Mouse (Mus musculus) MEL (cell line): ENCODE results near the gene Rpp25. TPM values are rescaled to one million over a fixed set of nuclear protein-coding genes. Genes with fewer than 3 reads are reported as not detected.
A peak's percentile ranks its signal among the peaks of the same experiment; 100 is the strongest.

Source experiments
- DNase-seq: peaks from one replicate; pipeline ENCODE4 v3.0.0; 2011; ENCODE audit warnings: low read depth, low spot score
- H3K27ac ChIP-seq: 2 replicates; pipeline ENCODE4 v1.5.1; 2012; ENCODE audit warnings: low read depth, mild to moderate bottlenecking, control low read depth, low read length, moderate library complexity; ENCODE audit not compliant: control insufficient read depth
- H3K27me3 ChIP-seq, 2 experiments: fragments of 150-350 bp in 1 of 2; sonication (generic) in 1 of 2; 2 replicates each; pipeline ENCODE4 v1.6.1; 2012; ENCODE audit warnings: low read length in 2 of 2, mild to moderate bottlenecking in 2 of 2, improper control_type of control experiment in 1 of 2, moderate library complexity in 1 of 2; ENCODE audit not compliant: insufficient read depth in 2 of 2, control insufficient read depth in 1 of 2
- H3K36me3 ChIP-seq, 2 experiments: 2 replicates each; pipeline ENCODE4 v1.6.1; 2012 to 2014; ENCODE audit warnings: low read length in 2 of 2, improper control_type of control experiment in 1 of 2, inconsistent platforms in 1 of 2, mild to moderate bottlenecking in 1 of 2; ENCODE audit not compliant: insufficient read depth in 2 of 2, control insufficient read depth in 1 of 2
- H3K4me1 ChIP-seq, 2 experiments: fragments of 150-350 bp in 1 of 2; sonication (generic) in 1 of 2; 2 replicates each; pipeline ENCODE4 v1.6.1; 2012; ENCODE audit warnings: low read length in 2 of 2, improper control_type of control experiment in 1 of 2, mild to moderate bottlenecking in 1 of 2; ENCODE audit not compliant: insufficient read depth in 2 of 2, control insufficient read depth in 1 of 2
- H3K4me3 ChIP-seq, 2 experiments: fragments of 150-350 bp in 1 of 2; sonication (generic) in 1 of 2; 2 replicates each; pipeline ENCODE4 v1.5.1; 2012; ENCODE audit warnings: low read depth in 2 of 2, low read length in 2 of 2, mild to moderate bottlenecking in 2 of 2, moderate library complexity in 2 of 2, control low read depth in 1 of 2, improper control_type of control experiment in 1 of 2; ENCODE audit not compliant: control insufficient read depth in 1 of 2, insufficient read depth in 1 of 2
- H3K79me2 ChIP-seq: 2 replicates; pipeline ENCODE4 v1.6.1; 2012; ENCODE audit warnings: mild to moderate bottlenecking, low read length, moderate library complexity; ENCODE audit not compliant: control insufficient read depth, poor library complexity, insufficient read depth
- H3K9ac ChIP-seq: 2 replicates; pipeline ENCODE4 v1.6.1; 2012; ENCODE audit warnings: low read depth, mild to moderate bottlenecking, control low read depth, low read length, moderate library complexity; ENCODE audit not compliant: control insufficient read depth, poor library complexity, severe bottlenecking
- H3K9me3 ChIP-seq: fragments of 150-350 bp; sonication (generic); replicated peaks from 2 replicates; pipeline ENCODE4 v1.6.1; 2012; ENCODE audit warnings: mild to moderate bottlenecking, low read length, improper control_type of control experiment, moderate library complexity; ENCODE audit not compliant: insufficient read depth
- BHLHE40 ChIP-seq: IDR thresholded peaks from 2 replicates; pipeline ENCODE4 v1.6.1; 2012; ENCODE audit warnings: low read depth, mild to moderate bottlenecking, inconsistent platforms, low read length, improper control_type of control experiment, borderline replicate concordance
- CHD1 ChIP-seq: IDR thresholded peaks from 2 replicates; pipeline ENCODE4 v1.6.1; 2012; ENCODE audit warnings: low read depth, mild to moderate bottlenecking, inconsistent platforms, low read length, improper control_type of control experiment
- CHD2 ChIP-seq: IDR thresholded peaks from 2 replicates; pipeline ENCODE4 v1.6.1; 2011; ENCODE audit warnings: low read length, improper control_type of control experiment
- CTCF ChIP-seq, 3 experiments: IDR thresholded peaks in 2 of 3; conservative IDR thresholded peaks in 1 of 3; 2 replicates each; pipeline ENCODE4 v1.5.1; 2011 to 2012; ENCODE audit warnings: low read length in 3 of 3, low read depth in 2 of 3, mild to moderate bottlenecking in 2 of 3, improper control_type of control experiment in 1 of 3, inconsistent platforms in 1 of 3, mixed read lengths in 1 of 3, moderate library complexity in 1 of 3; ENCODE audit not compliant: control insufficient read depth in 1 of 3, insufficient read depth in 1 of 3, poor library complexity in 1 of 3, severe bottlenecking in 1 of 3
- E2F4 ChIP-seq: IDR thresholded peaks from 2 replicates; pipeline ENCODE4 v1.6.1; 2011; ENCODE audit warnings: low read depth, low read length, improper control_type of control experiment, borderline replicate concordance
- ELF1 ChIP-seq: IDR thresholded peaks from 2 replicates; pipeline ENCODE4 v1.6.1; 2014; ENCODE audit warnings: low read depth, mild to moderate bottlenecking, inconsistent platforms, low read length, improper control_type of control experiment, moderate library complexity
- EP300 ChIP-seq, 2 experiments: IDR thresholded peaks; 2 replicates each; pipeline ENCODE4 v1.6.1; 2011; ENCODE audit warnings: improper control_type of control experiment in 2 of 2, low read length in 2 of 2, low read depth in 1 of 2, mild to moderate bottlenecking in 1 of 2
- ETS1 ChIP-seq: IDR thresholded peaks from 2 replicates; pipeline ENCODE4 v1.6.1; 2012; ENCODE audit warnings: low read depth, mild to moderate bottlenecking, inconsistent platforms, low read length, improper control_type of control experiment, moderate library complexity
- GABPA ChIP-seq: IDR thresholded peaks from 2 replicates; pipeline ENCODE4 v1.6.1; 2012; ENCODE audit warnings: low read depth, mild to moderate bottlenecking, inconsistent platforms, low read length, improper control_type of control experiment, moderate library complexity
- KAT2A ChIP-seq: conservative IDR thresholded peaks from 2 replicates; pipeline ENCODE4 v1.6.1; 2012; ENCODE audit warnings: low read depth, low read length, improper control_type of control experiment, inconsistent platforms
- MAFK ChIP-seq: IDR thresholded peaks from 2 replicates; pipeline ENCODE4 v1.6.1; 2011; ENCODE audit warnings: low read depth, mild to moderate bottlenecking, low read length, improper control_type of control experiment, borderline replicate concordance
- MAX ChIP-seq: IDR thresholded peaks from 2 replicates; pipeline ENCODE4 v1.6.1; 2011; ENCODE audit warnings: low read length, improper control_type of control experiment
- MAZ ChIP-seq: IDR thresholded peaks from 2 replicates; pipeline ENCODE4 v1.6.1; 2012; ENCODE audit warnings: low read depth, mild to moderate bottlenecking, inconsistent platforms, low read length, improper control_type of control experiment
- MEF2A ChIP-seq: IDR thresholded peaks from 2 replicates; pipeline ENCODE4 v1.6.1; 2014; ENCODE audit warnings: low read depth, mild to moderate bottlenecking, inconsistent platforms, low read length, improper control_type of control experiment; ENCODE audit not compliant: poor library complexity, insufficient replicate concordance, severe bottlenecking; ENCODE audit errors: extremely low read depth
- MXI1 ChIP-seq: IDR thresholded peaks from 2 replicates; pipeline ENCODE4 v1.6.1; 2011; ENCODE audit warnings: mild to moderate bottlenecking, low read depth, low read length, improper control_type of control experiment
- MYC ChIP-seq: IDR thresholded peaks from 2 replicates; pipeline ENCODE4 v1.6.1; 2011; ENCODE audit warnings: low read depth, mild to moderate bottlenecking, low read length, improper control_type of control experiment, moderate library complexity
- NELFE ChIP-seq: IDR thresholded peaks from 2 replicates; pipeline ENCODE4 v1.6.1; 2011; ENCODE audit warnings: low read depth, low read length, improper control_type of control experiment
- NRF1 ChIP-seq: IDR thresholded peaks from 2 replicates; pipeline ENCODE4 v1.6.1; 2014; ENCODE audit warnings: low read depth, mild to moderate bottlenecking, inconsistent platforms, low read length, improper control_type of control experiment, moderate library complexity; ENCODE audit not compliant: poor library complexity, insufficient read depth, severe bottlenecking
- POLR2A ChIP-seq, 2 experiments: IDR thresholded peaks; 2 replicates each; pipeline ENCODE4 v1.6.1; 2011 to 2012; ENCODE audit warnings: low read length in 2 of 2, mild to moderate bottlenecking in 2 of 2, control low read depth in 1 of 2, improper control_type of control experiment in 1 of 2, low read depth in 1 of 2, moderate library complexity in 1 of 2; ENCODE audit not compliant: control insufficient read depth in 1 of 2, insufficient read depth in 1 of 2, poor library complexity in 1 of 2
- POLR2AphosphoS2 ChIP-seq: IDR thresholded peaks from 2 replicates; pipeline ENCODE4 v1.6.1; 2011; ENCODE audit warnings: low read length, improper control_type of control experiment
- POLR2AphosphoS5 ChIP-seq: IDR thresholded peaks from 2 replicates; pipeline ENCODE4 v1.6.1; 2012; ENCODE audit warnings: low read depth, borderline replicate concordance, mild to moderate bottlenecking, inconsistent platforms, low read length, moderate library complexity, mixed read lengths
- RCOR1 ChIP-seq: IDR thresholded peaks from 2 replicates; pipeline ENCODE4 v1.6.1; 2012; ENCODE audit warnings: low read depth, mild to moderate bottlenecking, inconsistent platforms, low read length, improper control_type of control experiment
- SIN3A ChIP-seq: IDR thresholded peaks from 2 replicates; pipeline ENCODE4 v1.6.1; 2012; ENCODE audit warnings: low read length, improper control_type of control experiment, inconsistent platforms
- TBP ChIP-seq: IDR thresholded peaks from 2 replicates; pipeline ENCODE4 v1.8.0; 2011; ENCODE audit warnings: low read depth, low read length, improper control_type of control experiment
- TCF12 ChIP-seq: IDR thresholded peaks from 2 replicates; pipeline ENCODE4 v1.6.1; 2014; ENCODE audit warnings: low read depth, mild to moderate bottlenecking, inconsistent platforms, low read length, improper control_type of control experiment, moderate library complexity
- USF1 ChIP-seq: IDR thresholded peaks from 2 replicates; pipeline ENCODE4 v1.6.1; 2014; ENCODE audit warnings: low read depth, mild to moderate bottlenecking, inconsistent platforms, low read length, improper control_type of control experiment, moderate library complexity
- USF2 ChIP-seq, 2 experiments: IDR thresholded peaks; 2 replicates each; pipeline ENCODE4 v1.6.1; 2011 to 2012; ENCODE audit warnings: improper control_type of control experiment in 2 of 2, low read length in 2 of 2, borderline replicate concordance in 1 of 2, inconsistent platforms in 1 of 2, low read depth in 1 of 2, mild to moderate bottlenecking in 1 of 2; ENCODE audit not compliant: insufficient read depth in 1 of 2
- ZC3H11A ChIP-seq: IDR thresholded peaks from 2 replicates; pipeline ENCODE4 v1.6.1; 2012; ENCODE audit warnings: low read depth, mild to moderate bottlenecking, inconsistent platforms, low read length, improper control_type of control experiment
- ZMIZ1 ChIP-seq: IDR thresholded peaks from 2 replicates; pipeline ENCODE4 v1.6.1; 2012; ENCODE audit warnings: low read depth, mild to moderate bottlenecking, inconsistent platforms, low read length, improper control_type of control experiment, moderate library complexity
- polyA plus RNA-seq, 2 experiments: library from polyadenylated mRNA; stranded (reverse) in 1 of 2; unstranded in 1 of 2; fragments of >175 nt in 1 of 2; fragments of >200 nt in 1 of 2; gene quantifications; 2 replicates each; pipeline versions ENCODE4 v1.2.1 to v1.2.4; 2012; ENCODE audit warnings: low replicate concordance in 2 of 2, low read depth in 1 of 2; ENCODE audit not compliant: insufficient read length in 2 of 2, insufficient read depth in 1 of 2, missing spikeins in 1 of 2
- total RNA-seq: library from RNA; depleted of rRNA; stranded (reverse); fragments of 300-350 nt; gene quantifications from 2 replicates; pipeline ENCODE4 v1.2.3, GENCODE M21; 2012

Rpp25 gene
- total and polyA plus RNA-seq, 3 experiments = 0.12 to 0.68 TPM; not detected in 1

GRCm38 (mm10) chr9:57505700-57506099 lies 1.9 kb downstream of the Rpp25 start (continued):
- TF ChIP-seq MAFK = peak; percentile 68; the same call in 1 of the 2 replicates
- no peak for TF ChIP-seq CTCF (IDR thresholded peaks at IDR 0.05 in 2 of 3, conservative IDR thresholded peaks at IDR 0.05 in 1 of 3; ENCODE audit: control insufficient read depth in 1 of 3, insufficient read depth in 1 of 3, low read depth in 2 of 3, low read length in 3 of 3, poor library complexity in 1 of 3, severe bottlenecking in 1 of 3)
- TF ChIP-seq NELFE = no peak
- TF ChIP-seq CHD1 = no peak
- TF ChIP-seq MAZ = peak; percentile 94
- TF ChIP-seq POLR2AphosphoS5 = no peak
- TF ChIP-seq USF2 (IDR thresholded peaks at IDR 0.05; ENCODE audit: borderline replicate concordance in 1 of 2, insufficient read depth in 1 of 2, low read depth in 1 of 2, low read length in 2 of 2) = no peak
- TF ChIP-seq SIN3A = peak; percentile 76
- no peak for TF ChIP-seq ELF1
- no peak; a peak in 1 of 4 replicates for TF ChIP-seq POLR2A (IDR thresholded peaks at IDR 0.05; ENCODE audit: control insufficient read depth in 1 of 2, insufficient read depth in 1 of 2, low read depth in 1 of 2, low read length in 2 of 2, poor library complexity in 1 of 2)
- TF ChIP-seq E2F4 = no peak
- TF ChIP-seq EP300 (IDR thresholded peaks at IDR 0.05; ENCODE audit: low read depth in 1 of 2, low read length in 2 of 2) = peak; percentile 96
- no peak for TF ChIP-seq MEF2A
- no peak for TF ChIP-seq ZC3H11A
- TF ChIP-seq USF1 = no peak
- peak; percentile 72 for TF ChIP-seq BHLHE40
- TF ChIP-seq KAT2A = no peak
- peak; percentile 53; the same call in 1 of the 2 replicates for TF ChIP-seq TBP
- TF ChIP-seq POLR2AphosphoS2 = no peak
- TF ChIP-seq NRF1 = no peak
- no peak for TF ChIP-seq MAX
- TF ChIP-seq GABPA = no peak
- TF ChIP-seq ZMIZ1 = no peak
- TF ChIP-seq ETS1 = peak; percentile 99

DNA sequence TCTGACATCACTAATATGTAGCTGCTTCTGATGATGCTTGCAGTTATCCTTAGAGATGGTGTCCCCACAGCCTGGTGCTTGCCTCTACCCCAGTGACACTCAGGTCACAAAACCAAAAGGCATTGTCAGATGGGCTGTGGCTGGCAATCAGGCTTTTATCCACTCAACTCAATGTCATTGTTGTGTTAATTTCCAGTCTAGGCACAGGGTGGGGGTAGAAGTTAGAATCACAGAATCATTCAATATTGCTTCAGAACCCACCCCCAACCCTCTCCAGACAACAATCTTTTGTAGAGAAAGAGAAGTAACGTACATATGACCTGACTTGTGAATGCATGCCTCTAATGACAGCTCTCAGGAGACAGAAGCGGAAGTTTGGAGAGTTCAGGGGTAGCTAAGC lies 6.8 kb downstream of the Rpp25 start:
- Histone ChIP-seq H3K27ac (no peak overlapping the region), H3K4me3 (no peak overlapping the region), H3K9me3 (no peaks in the 10 kb centered on the region), H3K9ac (no peak overlapping the region), H3K27me3 (no peaks in the 10 kb centered on the region), H3K79me2 (no peaks in the 10 kb centered on the region), H3K36me3 (peaks cover 0 to 6% of the 10 kb centered on the region in 2 experiments; a peak in 2 of 4 replicates), H3K4me1 (peaks cover 0 to 7% of the 10 kb centered on the region in 2 experiments; a peak in 3 of 4 replicates)
- DNase-seq = no peak
- TF ChIP-seq RCOR1 (no peak), MEF2A (no peak), MAX (no peak), POLR2AphosphoS5 (no peak), CHD2 (no peak), TCF12 (no peak), NRF1 (no peak), BHLHE40 (no peak), MYC (no peak), MXI1 (no peak), E2F4 (no peak), ELF1 (no peak)
